Mouse (Mus musculus): ENCODE measurements around the gene Klf12.

Gene Klf12

DNA sequence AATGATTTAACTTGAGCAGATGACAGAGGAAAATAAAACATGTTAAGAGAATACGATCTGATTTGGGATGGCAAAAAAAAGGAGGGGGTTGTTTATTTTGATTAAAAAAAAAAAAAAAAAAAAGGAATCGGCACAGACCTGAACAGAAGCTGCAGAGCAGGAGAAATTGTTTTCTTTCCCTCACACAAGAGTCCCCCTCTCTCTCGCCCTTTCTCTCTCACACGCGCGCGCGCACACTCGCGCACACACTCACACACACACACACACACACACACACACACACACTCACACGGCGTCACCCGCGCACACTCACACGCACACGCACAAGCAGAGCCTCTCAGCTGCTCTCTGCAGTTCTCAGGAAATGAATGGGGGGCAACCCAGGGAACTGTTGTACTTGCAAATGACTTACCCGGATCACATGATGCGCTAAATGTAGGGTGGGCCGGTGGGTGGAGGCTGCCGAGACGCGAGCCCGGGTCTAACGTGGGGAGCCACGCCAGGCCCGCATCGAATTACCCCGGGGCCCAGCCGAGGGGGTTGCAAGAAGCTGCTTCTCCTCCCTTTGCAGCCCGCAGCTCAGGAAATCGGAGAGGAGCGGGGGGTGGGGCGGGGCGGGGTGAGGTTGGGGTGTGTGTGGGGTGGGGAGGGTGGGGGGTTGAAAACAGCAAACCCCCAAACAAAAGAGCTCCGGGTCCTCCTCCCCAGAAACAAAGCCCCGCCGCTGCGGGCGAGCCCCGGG lies at the start of gene Klf12:
Gene Klf12 (minus strand): TSS at position 561 of the 742 bp plus-strand sequence.
- peak; percentile 15 to 16 for DNase-seq (ENCODE audit: low read depth in 2 of 2, low spot score in 2 of 2)

DNA sequence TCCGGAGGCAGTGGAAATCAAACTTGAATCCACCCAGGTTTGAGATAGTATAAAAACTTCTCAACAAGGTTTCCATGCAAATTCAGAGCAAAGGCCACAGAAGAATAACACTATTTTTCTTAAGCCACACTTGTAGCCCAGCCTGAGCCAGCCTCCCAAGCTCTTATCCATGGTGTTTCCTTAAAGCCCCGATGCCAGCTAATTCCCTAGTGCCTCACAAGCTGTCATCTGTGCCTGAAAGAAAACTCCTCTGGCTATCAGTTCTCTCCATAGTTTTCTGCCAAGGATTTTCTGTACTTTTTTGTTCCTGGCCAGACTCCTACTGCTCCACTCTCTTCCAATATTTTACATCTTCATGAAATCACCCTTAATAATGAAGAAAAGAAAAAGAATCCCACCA lies 48.9 kb upstream of the Klf12 start:
- no peak for DNase-seq (ENCODE audit: low read depth in 2 of 2, low spot score in 2 of 2)

DNA sequence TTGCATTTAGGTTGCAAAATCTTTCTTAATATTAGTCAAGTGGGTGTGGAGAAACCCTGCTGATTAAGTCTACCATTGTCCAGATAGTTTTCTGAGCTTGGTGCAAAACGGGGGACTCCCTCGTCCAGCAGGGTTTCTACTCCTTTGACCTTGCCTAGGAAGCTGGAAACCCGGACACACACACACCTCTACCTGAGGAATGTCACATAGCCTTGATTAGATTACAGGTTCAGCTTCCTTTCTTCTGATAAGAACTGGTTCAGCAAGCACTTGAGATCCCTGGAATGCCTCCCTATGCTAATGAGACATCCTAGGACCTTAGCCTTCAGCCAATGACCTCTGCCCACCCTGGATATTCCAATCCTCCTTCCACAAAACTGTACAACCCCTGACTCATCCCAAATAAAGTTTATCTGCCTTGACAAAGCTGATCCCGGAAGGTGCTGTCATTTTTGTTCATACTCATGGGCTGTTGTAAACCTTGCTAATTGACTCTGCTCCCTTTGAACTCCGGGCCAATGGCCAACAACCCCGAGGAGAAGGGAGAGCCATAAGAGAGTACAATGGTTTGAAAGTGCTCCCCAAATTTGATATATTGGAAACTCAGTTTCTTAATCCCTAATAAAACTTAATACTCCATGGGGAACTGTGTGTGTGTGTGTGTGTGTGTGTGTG lies 44.3 kb upstream of the Klf12 start:
- DNase-seq (ENCODE audit: low read depth in 2 of 2, low spot score in 2 of 2): no peak

DNA sequence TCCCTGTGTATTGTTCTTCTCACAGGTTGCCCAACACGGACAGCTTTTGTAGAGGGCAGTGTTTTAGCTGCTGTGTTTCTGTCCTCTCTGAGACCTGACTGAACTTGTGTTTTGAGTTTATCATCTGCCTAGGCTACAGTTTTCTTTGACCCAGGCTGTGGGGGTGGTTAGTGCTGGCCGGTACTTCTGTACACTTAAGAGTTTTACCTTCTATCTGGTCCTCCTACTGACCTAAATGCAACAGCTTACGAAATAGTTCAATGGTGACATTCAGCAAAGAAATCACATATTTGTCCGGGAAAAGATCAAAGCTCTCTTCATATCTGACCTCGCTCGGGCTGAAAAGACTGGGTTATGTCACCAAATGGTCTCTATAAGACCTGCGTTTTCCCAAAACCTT lies 39.8 kb upstream of the Klf12 start:
- no peak for DNase-seq (ENCODE audit: low read depth in 2 of 2, low spot score in 2 of 2)

DNA sequence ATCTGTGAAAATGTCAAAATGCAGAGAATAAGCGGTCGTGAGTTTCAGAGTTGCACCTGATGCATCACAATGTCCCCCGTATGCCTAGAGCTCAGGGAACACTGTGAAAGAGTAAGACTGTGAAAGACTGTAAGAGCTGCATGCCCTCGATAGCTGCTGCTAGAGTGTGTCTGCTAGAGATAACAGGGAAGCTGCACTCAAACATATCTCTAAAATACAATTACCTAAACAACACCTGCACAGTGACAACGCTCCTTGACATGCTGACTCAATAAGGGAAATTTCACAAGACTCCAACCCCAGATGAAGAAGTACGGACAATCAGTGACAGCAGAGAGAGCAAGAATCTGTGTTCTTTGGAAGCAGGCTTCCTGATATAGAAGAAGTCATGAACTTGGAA lies 37.5 kb upstream of the Klf12 start:
- no peak for DNase-seq (ENCODE audit: low read depth in 2 of 2, low spot score in 2 of 2)

DNA sequence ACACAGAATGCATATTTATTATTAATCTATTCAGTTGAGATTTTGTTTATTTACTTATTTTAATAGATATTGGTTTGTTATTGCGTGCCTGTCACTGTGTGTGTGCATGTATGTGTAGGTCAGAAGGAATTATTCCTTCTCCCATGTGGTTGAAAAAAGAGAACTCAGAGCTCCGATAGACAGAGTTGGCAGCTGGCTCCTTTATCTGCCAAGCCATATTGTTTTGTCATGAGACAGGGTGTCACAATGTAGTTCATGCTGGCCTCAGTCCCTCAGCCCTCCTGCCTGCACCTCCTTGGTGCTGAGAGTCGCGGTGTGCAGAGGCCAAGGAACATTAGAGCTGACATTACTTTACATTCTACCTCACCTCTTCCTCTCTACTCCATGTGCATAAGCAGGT lies 32.3 kb upstream of the Klf12 start:
- no peak for DNase-seq (ENCODE audit: low read depth in 2 of 2, low spot score in 2 of 2)

DNA sequence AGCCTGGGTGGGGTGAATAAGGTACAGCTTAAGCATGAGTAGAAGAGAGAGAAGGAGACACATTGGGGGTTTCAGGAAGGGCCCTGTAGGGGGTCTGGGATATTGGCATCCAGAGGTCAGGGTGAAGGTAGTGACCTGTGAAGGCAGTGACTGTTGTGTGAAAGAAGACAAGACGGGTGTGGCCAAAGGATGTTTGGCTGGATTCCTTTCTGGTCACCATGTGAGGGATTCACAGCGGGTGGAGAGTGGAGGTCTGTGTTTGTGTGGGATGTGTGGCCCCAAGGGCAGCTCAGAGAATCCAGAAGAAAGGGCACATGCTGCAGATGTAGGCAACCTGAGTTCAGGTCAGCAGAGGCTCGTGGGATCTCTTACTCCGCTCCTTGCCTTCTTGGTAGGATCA lies 29.6 kb upstream of the Klf12 start:
- DNase-seq (ENCODE audit: low read depth in 2 of 2, low spot score in 2 of 2): no peak

DNA sequence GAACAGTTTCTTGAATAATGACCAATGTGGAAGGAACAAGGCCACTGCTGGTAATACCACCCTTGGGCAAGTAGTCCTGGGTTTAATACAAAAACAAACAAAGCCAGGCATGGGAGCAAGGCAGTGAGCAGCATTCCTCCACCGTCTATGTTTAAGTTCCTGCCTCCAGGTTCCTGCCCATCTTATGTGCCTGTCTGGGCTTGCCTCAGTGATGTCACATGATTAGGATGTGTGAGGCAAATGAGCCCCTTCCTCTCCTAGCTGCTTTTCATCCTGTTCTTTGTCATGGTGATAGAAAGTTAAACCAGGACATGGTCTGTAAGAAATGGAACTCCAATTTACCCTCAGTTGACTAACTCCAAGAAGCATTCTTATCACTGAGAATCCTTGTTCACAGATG lies 16.4 kb upstream of the Klf12 start:
- DNase-seq (ENCODE audit: low read depth in 2 of 2, low spot score in 2 of 2): no peak

DNA sequence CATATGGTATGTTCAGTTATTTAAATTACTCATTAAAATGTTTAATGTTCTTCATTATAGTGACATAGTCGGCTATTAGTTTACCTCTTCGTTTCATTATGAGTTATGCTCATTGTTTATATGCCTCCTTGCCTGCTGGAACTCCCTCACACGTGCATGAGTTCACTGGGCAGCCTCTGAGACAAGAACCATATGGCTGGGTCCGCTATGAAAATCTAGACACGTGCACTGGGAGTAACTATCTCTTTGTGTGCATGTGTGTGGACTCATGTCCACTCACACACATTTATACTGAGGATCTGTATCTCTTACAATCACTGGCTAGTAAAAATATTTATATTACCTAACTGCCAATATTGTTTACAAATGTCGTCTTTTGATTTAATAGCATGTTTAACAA lies 14.4 kb upstream of the Klf12 start:
- DNase-seq (ENCODE audit: low read depth in 2 of 2, low spot score in 2 of 2): no peak

DNA sequence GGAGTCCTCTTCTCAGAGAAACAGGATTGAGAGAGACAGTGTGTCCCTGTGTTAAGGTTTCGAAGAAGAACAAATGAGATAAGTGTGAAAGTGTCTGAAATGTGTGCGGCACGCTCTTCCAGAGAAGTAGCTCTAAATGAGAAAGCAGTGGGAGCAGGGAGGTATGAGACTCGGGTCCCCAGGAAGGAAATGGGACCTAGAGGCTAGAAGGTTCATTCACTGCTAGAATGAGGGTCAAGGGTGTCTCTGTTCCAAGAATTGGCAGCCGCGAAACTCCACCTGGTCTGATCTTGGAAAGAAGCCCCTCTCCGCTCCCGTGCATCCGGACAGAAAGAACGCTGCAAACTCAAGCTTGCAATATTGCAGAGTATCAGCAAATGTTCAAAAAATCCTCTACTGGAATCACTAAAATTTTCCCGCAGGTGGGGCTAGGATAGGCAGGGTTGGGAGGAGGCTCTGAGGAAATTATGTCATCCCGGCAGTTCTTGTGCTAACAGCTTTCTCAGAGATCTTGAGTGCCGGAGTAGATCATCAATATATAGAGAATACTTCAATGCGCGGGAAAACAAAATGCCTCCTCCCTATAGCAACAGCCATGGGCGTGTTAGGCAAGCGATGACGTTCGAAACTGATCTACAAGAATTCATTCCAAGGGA lies 2.2 kb upstream of the Klf12 start:
- DNase-seq (ENCODE audit: low read depth in 2 of 2, low spot score in 2 of 2): no peak

DNA sequence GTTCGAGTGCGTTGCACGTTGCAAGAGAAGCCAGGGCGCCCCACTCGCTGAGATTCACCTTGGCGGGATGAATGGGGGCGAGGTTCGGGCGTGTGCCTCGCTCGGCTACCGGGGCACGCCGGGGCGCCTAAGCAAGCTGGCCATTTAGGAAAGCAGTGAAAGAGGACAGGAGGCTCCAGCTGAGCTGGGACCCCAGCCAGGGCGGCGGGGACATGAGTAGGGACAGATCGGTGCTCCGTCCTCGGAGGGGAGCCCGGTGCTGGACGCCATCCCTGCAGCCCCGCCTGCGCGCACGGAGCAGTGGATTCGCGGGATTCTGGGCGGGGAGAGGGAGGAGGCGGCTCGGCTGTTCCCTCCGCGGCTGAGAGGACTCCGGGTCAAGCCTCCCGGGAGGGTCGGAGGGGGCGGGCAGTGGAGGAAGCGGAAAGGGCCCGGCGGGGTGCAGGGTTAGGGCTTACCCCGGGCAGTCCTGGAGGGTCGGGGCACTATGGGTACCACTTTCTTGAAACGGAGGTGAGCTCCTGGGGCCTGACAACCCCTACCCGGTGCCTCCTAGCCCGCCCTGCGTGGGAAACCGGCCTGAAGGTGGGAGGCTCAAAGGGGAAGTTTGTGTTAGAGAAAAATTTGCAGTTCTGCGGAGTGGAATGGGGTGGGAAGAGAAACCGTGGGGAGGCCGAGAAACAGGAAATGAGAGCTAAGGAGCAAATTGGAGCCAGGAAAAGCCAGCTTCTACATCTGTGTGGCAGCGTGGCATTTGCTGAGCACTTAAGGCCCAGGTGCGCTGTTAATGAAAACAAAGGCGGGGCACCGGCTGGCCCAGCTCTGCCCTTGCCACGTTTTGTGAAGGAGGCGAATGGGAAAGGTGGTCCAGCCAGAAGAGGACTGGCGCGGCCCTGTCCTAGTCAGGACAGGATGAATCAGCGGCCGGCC lies 1.4 kb upstream of the Klf12 start:
- DNase-seq (ENCODE audit: low read depth in 2 of 2, low spot score in 2 of 2): no peak

DNA sequence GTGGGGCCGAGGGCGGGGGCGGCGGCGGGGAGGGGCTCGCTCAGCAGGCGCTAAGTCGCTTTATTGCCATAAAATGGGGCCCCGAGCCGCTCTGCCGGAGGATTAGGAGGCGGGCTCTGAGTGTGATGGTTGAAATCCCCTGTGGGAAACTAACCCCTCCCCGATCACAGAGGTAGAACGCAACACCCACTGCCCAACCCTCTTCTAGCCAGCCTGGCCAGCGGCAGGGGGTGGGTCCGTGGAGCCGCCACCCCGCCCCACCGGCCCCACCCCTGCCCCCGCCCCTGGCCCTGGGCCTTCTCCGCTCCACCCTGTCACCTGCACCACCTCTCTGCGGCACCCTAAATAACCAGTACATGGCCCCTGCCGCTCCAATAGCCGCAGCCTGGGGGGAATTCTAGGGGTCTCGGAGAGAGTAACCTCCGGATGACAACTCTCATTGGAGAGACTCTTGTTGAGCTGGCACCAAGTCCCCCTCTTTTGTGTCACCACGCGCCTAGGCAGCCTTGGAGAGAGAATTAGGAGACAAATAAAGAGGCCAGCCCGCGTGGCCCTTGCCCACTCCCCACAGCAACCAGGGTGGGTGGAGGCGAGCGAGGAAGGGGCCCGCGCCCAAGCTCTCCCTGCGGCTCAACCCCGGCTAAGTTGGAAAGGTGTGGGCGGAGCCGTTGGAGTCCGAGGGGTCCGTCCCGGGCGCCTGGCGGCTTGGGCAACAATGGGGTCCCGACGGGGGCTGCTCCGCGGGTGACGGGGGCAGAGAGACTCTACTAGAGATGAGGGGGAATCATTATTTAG lies 579 bp upstream of the Klf12 start:
- DNase-seq (ENCODE audit: low read depth in 2 of 2, low spot score in 2 of 2): peak in 1 of 2 experiments; percentile 15

DNA sequence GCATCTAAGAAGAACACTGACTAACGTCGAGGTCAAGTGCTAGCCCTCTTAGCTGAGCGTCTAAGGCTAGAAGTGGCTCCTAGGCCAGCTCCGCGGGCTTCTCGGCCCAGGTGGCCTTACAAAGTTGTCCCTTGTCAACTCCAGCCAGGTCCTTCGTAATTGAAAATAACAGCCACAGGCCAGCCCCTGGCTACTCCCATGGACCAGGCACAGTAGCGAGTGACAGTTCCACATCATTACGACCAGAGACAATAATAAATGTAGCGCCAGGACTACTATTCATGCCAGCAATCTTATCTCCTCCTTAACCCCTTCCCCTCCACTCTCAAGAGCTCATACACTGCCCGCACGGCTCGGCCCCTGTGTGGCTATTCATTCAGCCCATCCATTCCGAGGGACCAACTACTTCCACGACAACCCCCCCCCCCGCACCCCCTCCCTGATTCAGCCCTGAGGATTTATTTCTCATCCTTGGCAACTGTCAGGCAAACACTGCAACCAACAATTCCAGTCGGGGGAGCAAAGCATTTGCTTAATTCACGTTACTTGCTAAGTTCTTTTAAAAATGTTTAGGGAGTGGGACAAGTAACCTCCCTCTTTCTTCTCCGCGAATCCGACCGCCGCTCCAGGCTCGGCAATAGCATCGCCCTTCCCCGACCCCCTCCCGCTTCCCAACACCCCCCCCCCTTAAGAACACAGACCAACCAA lies 914 bp downstream of the Klf12 start:
- no peak for DNase-seq (ENCODE audit: low read depth in 2 of 2, low spot score in 2 of 2)

DNA sequence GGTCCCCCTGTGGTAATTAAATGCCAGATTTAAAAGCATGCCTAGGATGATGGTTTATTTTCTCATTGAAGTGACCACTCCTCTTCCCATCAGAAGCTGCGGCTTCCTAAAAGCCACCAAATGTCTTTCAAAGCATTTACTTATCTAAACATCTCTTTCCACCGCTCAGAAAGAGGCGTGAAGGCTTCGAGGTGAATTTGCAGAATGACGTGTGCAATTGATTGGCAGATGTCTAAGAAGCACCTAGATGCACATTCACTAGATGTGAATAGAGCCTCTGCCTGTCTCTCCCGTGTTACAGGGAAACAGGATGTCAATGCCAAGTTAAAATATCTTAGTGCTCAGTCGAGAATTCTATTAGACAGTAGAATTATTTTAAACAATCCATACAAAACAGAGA lies 1.8 kb downstream of the Klf12 start:
- no peak for DNase-seq (ENCODE audit: low read depth in 2 of 2, low spot score in 2 of 2)

DNA sequence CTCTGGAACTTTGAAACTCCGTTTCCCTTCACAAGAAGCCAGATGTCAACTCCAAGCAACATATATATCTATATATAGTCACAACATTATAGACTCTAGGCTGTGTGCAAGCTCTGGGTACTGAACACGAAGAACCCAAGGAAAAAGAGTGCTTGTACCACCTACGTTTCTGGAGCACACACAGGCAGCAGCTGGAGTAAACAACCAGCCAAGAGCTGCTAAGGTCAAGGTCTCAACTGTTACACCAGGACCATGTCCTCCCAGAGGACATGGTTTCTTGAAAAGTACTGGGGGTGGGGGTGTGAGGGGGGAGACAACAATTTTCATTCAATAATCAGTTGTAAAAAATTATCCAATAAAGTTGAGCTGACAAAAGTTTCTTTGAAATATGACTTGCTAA lies 2.7 kb downstream of the Klf12 start:
- DNase-seq (ENCODE audit: low read depth in 2 of 2, low spot score in 2 of 2): no peak

DNA sequence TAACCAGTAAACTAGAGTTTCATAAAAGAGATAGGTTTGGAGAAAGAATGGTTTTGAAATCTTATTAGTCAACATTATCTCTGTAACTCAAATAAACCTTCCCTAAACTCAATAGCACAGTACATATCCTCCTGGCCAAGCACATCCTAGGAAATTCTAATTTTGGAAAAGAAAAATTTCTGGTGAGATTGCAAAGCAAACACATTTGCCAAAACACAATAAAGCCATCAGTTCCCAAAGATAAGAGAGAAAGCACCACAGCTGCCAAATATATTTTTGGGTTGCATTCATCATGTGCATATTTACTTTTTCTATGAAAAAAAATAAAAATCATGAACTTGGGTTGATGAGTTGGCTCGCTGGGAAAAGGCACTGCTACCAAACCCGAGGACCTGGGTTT lies 10.3 kb downstream of the Klf12 start:
- no peak for DNase-seq (ENCODE audit: low read depth in 2 of 2, low spot score in 2 of 2)

DNA sequence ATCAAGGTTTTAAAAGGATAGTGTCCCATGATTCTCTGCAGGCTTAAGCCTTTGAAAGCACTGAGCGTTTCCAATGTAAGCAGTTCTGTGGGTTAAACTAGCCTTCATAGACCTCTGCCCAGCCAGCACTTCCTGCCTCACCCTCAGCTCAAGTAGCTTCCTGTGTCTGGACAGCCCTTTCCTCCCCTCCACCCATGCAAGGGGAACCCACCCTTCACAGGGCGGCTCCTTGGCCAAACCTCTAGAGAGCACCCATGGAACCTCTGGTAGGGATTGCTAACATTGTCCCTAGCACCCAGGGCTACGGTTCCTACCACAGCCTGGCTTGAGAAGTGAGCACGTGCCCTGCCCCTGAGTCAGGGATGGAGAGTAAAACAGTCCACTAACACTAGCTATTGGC lies 23.9 kb downstream of the Klf12 start:
- no peak for DNase-seq (ENCODE audit: low read depth in 2 of 2, low spot score in 2 of 2)

DNA sequence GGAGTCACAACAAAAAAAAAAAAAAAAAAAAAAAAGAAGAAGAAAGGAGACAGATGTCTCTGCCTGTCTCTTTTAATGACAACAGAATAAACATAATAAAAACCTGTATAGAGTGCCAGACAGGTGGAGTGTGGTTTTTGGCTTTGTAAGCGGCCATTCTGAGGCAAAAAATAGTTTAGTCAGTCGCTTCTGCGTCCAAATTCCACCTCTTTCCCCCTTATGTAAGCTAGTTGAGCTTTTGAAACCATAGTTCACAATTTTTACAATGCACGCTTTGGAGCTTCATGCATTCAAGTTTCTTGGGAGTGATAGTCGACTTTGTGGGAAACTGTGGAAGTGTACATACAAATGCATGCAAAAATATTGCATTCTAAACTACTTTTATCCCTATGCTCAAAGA lies 41.4 kb downstream of the Klf12 start:
- DNase-seq (ENCODE audit: low read depth in 2 of 2, low spot score in 2 of 2): no peak

DNA sequence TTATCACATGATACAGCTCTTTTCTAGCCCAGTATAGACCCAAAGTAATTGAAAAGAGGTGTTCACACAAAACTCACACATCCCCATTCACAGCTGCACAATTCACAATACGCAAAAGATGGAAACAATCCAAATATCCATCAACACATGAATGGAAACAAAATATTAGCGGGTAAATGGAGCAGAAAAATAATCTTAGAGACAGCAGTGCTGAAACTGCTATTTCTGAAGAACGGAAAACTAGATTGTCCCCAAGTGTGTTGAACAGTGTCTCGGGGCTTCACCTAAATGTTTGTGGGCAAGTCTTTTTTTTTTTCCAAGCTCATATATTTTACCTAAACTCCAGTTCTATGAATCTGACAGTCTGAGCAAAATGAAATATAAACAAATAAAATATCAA lies 44.6 kb downstream of the Klf12 start:
- DNase-seq (ENCODE audit: low read depth in 2 of 2, low spot score in 2 of 2): no peak

DNA sequence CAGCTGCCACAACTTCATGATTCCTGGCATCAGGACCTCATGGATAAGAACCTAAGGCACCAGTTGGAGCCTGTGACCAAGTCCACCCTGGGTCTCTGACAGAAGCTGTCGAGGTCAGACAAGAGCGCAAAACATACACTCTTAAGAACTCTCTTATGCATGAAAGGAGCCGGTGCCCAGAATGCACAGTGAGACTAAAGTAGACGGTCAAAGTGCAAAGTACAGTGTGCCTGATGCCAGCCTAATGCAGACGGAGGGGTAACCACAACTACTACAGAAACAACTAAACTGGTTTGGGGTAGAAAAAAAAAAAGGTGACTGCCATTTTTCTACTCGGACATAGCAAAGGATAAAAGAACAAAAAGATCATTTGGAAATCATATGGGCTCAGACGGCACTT lies 47.7 kb downstream of the Klf12 start:
- DNase-seq (ENCODE audit: low read depth in 2 of 2, low spot score in 2 of 2): no peak
